Mouse (Mus musculus): ENCODE data around the gene Pomt2. TPM values are rescaled to one million over a fixed set of nuclear protein-coding genes. Genes with fewer than 3 reads are reported as not detected.
"Not testable (repeated sequence)": the region's sequence is repeated elsewhere in the genome, so short reads cannot be mapped to it uniquely, and the experiment has no call there.

Pomt2 gene
- total and polyA plus RNA-seq, 2 experiments from 2014 or later = 13.2 to 29.8 TPM

DNA sequence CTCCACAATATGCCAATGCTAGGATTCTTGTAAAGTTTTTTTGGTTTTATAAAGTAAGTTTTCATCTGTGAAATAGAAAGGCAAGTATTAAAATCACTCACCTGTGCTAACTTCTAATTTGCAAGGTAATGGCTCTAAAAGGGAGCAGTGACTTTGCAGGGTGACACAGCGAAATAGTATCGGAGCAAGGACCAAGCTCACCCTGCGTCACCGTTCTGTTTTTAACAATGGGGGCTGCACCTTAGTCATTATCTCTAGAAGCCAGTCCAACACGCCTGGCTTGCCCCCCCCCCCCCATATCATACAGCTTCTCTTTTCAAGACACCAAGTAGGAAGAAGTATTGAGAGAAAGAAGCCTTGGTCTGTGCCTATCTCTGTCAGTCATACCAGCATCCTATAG is 13.0 kb upstream of the Pomt2 start:
- Histone ChIP-seq H3K9me3 (ENCODE audit: low read length) (no peaks in the 10 kb centered on the region), H3K4me1 (ENCODE audit: insufficient read depth, low read length) (no peaks in the 10 kb centered on the region), H3K27me3 (ENCODE audit: insufficient read depth, low read length) (no peaks in the 10 kb centered on the region), H3K4me2 (ENCODE audit: low read depth, low read length, poor library complexity, severe bottlenecking) (no peak overlapping the region), H3K27ac (ENCODE audit: low read depth, low read length) (no peak overlapping the region), H3K36me3 (ENCODE audit: insufficient read depth, low read length) (peaks cover under 1% of the 10 kb centered on the region; the same call in 1 of the 2 replicates), H3K9ac (replicated peaks; ENCODE audit: low read length, poor library complexity, severe bottlenecking) (no peak overlapping the region), H3K4me3 (ENCODE audit: low read depth, low read length) (no peak overlapping the region)
- DNase-seq (ENCODE audit: low spot score) = no peak
- no peak for ATAC-seq (ENCODE audit: low FRiP score)
- no peak for TF ChIP-seq CTCF (IDR thresholded peaks at IDR 0.05)
- WGBS = 87% methylated on average over 5 of the region's 5 CpGs

DNA sequence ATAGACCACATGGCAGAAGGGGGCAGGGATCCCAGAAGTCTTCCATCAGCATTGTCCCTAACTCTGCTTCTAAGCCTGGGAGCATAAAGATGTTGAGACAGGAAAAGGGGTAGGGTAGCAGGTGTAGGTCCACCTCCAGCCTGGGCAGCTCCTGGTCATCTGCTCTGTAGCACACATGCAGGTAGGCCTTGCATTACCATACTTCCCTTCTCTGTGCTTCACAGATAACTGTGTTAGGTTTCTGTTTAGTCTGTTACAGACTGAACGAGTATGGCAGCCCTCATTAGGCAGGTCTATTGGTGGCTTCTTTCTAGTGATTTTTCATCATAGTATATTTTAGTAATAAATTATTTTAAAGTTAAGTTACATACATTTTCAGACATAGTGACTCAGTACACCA is 12.5 kb upstream of the Pomt2 start:
- no peak for TF ChIP-seq CTCF (IDR thresholded peaks at IDR 0.05)
- no peak for DNase-seq (ENCODE audit: low spot score)
- Histone ChIP-seq H3K4me2 (ENCODE audit: low read depth, low read length, poor library complexity, severe bottlenecking) (no peak overlapping the region), H3K36me3 (ENCODE audit: insufficient read depth, low read length) (peaks cover 3% of the 10 kb centered on the region; the same call in 1 of the 2 replicates), H3K27me3 (ENCODE audit: insufficient read depth, low read length) (no peaks in the 10 kb centered on the region), H3K9ac (replicated peaks; ENCODE audit: low read length, poor library complexity, severe bottlenecking) (no peak overlapping the region), H3K4me3 (ENCODE audit: low read depth, low read length) (no peak overlapping the region), H3K4me1 (ENCODE audit: insufficient read depth, low read length) (no peaks in the 10 kb centered on the region), H3K9me3 (ENCODE audit: low read length) (no peaks in the 10 kb centered on the region), H3K27ac (ENCODE audit: low read depth, low read length) (no peak overlapping the region)
- ATAC-seq (ENCODE audit: low FRiP score) = no peak
- 87% methylated on average over 1 of the region's 1 CpGs for WGBS

DNA sequence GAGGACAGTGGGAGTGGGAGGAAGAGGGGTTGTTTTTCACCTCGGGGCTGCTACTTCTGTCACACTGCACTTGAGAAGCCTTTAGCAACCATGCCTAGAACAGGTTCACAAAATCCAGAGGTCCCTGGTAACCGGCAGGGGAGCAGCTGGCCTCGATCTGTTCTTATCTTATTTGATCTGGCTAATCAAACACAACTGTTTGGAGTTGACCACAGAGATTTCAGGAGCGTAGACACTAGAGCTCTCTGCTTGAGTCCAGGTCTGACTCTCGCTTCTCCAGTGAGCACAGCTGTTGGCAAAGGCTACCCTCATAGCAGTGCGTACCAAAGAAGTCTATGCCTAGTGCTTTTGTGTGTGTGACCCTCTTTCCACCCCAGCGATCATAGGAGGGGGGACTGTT is 10.3 kb upstream of the Pomt2 start:
- H3K4me2 ChIP-seq (ENCODE audit: low read depth, low read length, poor library complexity, severe bottlenecking) = no peak overlapping the region
- H3K36me3 ChIP-seq (ENCODE audit: insufficient read depth, low read length) = peaks cover 3% of the 10 kb centered on the region; the same call in 1 of the 2 replicates
- WGBS = 79% methylated on average over 7 of the region's 7 CpGs
- ATAC-seq (ENCODE audit: low FRiP score) = no peak
- H3K27me3 ChIP-seq (ENCODE audit: insufficient read depth, low read length) = no peaks in the 10 kb centered on the region
- H3K4me1 ChIP-seq (ENCODE audit: insufficient read depth, low read length) = no peaks in the 10 kb centered on the region
- no peaks in the 10 kb centered on the region for H3K9me3 ChIP-seq (ENCODE audit: low read length)
- no peak overlapping the region for H3K27ac ChIP-seq (ENCODE audit: low read depth, low read length)
- no peak overlapping the region for H3K4me3 ChIP-seq (ENCODE audit: low read depth, low read length)
- TF ChIP-seq CTCF (IDR thresholded peaks at IDR 0.05) = no peak
- no peak overlapping the region for H3K9ac ChIP-seq (replicated peaks; ENCODE audit: low read length, poor library complexity, severe bottlenecking)
- no peak for DNase-seq (ENCODE audit: low spot score)

DNA sequence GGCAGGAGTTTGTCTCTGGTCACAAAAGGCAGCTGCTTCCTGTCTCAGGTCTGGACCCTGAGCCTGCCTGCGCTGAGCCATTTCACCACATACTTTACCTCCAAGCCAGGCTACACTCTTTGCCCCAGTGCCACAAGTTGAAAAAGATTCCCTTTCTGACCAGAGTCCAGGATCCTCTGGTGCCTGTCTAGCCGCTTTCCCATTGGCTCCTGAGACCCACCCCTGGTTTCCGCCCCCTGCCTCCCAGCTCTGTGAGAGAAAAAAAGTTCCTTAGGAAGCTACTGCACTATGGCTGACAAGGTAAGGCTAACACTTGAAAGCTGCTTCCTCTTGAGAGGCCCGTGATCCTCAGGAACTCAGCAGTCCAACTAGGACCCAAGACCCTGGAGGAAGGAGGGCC is 9.6 kb upstream of the Pomt2 start:
- Histone ChIP-seq H3K9me3 (ENCODE audit: low read length) (no peaks in the 10 kb centered on the region), H3K27ac (ENCODE audit: low read depth, low read length) (no peak overlapping the region), H3K4me1 (ENCODE audit: insufficient read depth, low read length) (no peaks in the 10 kb centered on the region), H3K36me3 (ENCODE audit: insufficient read depth, low read length) (peaks cover 3% of the 10 kb centered on the region; the same call in 1 of the 2 replicates), H3K4me2 (ENCODE audit: low read depth, low read length, poor library complexity, severe bottlenecking) (no peak overlapping the region), H3K27me3 (ENCODE audit: insufficient read depth, low read length) (no peaks in the 10 kb centered on the region), H3K9ac (replicated peaks; ENCODE audit: low read length, poor library complexity, severe bottlenecking) (no peak overlapping the region), H3K4me3 (ENCODE audit: low read depth, low read length) (no peak overlapping the region)
- no peak for TF ChIP-seq CTCF (IDR thresholded peaks at IDR 0.05)
- DNase-seq (ENCODE audit: low spot score) (no peak), ATAC-seq (ENCODE audit: low FRiP score) (no peak)
- 61% methylated on average over 4 of the region's 4 CpGs for WGBS

DNA sequence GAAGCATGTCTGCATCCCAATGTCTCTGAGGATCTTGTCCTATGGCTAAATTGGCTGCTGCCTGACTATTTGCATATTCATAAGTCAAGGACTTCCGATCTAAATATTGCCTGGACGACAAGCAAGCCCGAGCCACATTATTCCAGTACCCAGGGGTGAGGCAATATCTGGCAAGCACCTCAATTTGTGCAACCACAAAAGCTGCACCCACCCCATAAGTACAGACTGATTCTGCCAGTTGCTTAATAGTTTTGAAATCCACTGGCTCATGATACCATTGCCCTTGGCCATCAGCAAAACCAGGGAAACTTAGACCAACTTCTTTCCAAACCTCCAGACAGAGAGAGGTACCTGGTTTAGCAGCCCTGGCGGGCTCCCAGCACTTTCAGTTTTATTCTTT is 6.7 kb upstream of the Pomt2 start:
- H3K27me3 ChIP-seq (ENCODE audit: insufficient read depth, low read length); H3K27ac ChIP-seq (ENCODE audit: low read depth, low read length); H3K4me1 ChIP-seq (ENCODE audit: insufficient read depth, low read length); DNase-seq (ENCODE audit: low spot score); H3K36me3 ChIP-seq (ENCODE audit: insufficient read depth, low read length); H3K4me2 ChIP-seq (ENCODE audit: low read depth, low read length, poor library complexity, severe bottlenecking); H3K9me3 ChIP-seq (ENCODE audit: low read length); H3K9ac ChIP-seq (replicated peaks; ENCODE audit: low read length, poor library complexity, severe bottlenecking); ATAC-seq (ENCODE audit: low FRiP score); H3K4me3 ChIP-seq (ENCODE audit: low read depth, low read length): not testable (repeated sequence)
- 88% methylated on average over 4 of the region's 4 CpGs for WGBS

DNA sequence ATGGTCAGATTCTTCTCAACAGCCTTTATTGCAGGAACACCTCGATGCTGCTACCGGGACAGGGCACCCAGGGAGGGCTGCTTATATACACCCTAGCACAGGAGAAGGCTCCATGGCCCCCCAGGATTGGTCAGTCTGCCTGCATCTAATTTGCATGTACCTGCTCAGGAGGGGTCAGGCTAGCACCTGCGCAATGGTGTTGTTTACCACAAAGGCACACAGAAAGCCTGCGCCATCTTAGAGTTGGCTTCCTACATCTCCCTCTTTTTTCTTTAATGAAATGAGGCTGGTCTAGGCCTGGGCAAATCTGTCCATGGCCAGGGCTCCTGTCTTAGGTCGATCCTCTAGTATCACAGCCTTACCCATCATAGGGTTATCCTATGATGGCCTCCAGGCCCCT is 1.7 kb upstream of the Pomt2 start:
- Histone ChIP-seq H3K27me3 (ENCODE audit: insufficient read depth, low read length) (no peaks in the 10 kb centered on the region), H3K4me2 (ENCODE audit: low read depth, low read length, poor library complexity, severe bottlenecking) (no peak overlapping the region), H3K36me3 (ENCODE audit: insufficient read depth, low read length) (no peaks in the 10 kb centered on the region), H3K9me3 (ENCODE audit: low read length) (no peaks in the 10 kb centered on the region), H3K4me3 (ENCODE audit: low read depth, low read length) (no peak overlapping the region), H3K9ac (replicated peaks; ENCODE audit: low read length, poor library complexity, severe bottlenecking) (no peak overlapping the region), H3K4me1 (ENCODE audit: insufficient read depth, low read length) (0 out of 2 replicates have a peak, but pooled peaks cover 3% of the 10 kb centered on the region), H3K27ac (ENCODE audit: low read depth, low read length) (no peak overlapping the region)
- ATAC-seq (ENCODE audit: low FRiP score) = no peak
- no peak for DNase-seq (ENCODE audit: low spot score)
- TF ChIP-seq CTCF (IDR thresholded peaks at IDR 0.05) = no peak
- WGBS = 98% methylated on average over 5 of the region's 5 CpGs
